Comparison of ENCODE assay signal across 10 mouse cellular contexts in the genomic region with DNA sequence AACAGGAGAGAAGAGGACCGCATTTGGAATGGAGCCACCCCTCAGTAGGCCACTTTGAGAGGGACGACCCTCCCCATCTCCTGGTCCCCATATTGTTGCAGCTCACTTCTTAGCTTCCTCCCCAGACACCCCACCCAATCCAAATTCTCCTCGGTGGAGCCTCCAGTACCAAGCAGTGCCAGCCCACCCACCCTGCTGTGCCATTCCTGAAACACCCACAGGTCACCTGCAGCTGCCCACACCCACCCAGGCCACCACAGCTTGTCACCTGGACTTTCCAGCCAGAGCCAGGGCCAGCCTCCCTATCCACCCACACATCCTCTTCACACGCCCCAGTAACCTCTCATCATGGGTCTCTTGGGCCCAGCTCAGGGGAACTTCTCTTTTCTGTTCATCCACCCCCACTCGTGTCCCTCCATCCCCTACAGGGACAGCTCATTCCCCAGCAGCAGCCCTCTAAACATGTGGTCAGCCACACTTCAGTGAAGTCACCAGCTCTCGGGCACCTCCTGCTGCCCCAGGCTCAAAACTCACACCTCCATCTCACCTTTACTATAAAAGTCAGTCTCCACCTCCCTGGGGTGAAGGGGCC. TPM values are rescaled to one million over a fixed set of nuclear protein-coding genes. Genes with fewer than 3 reads are reported as not detected.
DNase-seq lines count a peak whose midpoint lies in the region; ATAC-seq and TF ChIP-seq lines count a peak whose summit lies in the region.
"Had no signal": no experiment of that assay in that cellular context is flagged by ENCODE, and none has a peak within 500 bp of the region (broad histone marks: within the 10 kb centered on the region; RNA-seq: fewer than 3 reads in every experiment).

No protein-coding gene starts in this region.

- peak overlapping the region; percentile 64 for H3K4me3 ChIP-seq in hindbrain, embryonic 10.5 days
- no peak overlapping the region for H3K4me3 ChIP-seq in lung, postnatal 0 days (ENCODE audit: low read depth, low read length)
- no peak overlapping the region for H3K4me3 ChIP-seq in stomach, embryonic 14.5 days (ENCODE audit: low read depth, low read length)

- H3K27me3 ChIP-seq in hindbrain, embryonic 10.5 days (ENCODE audit: insufficient read depth, poor library complexity, severe bottlenecking), result peaks cover 80% of the 10 kb centered on the region
- H3K27me3 ChIP-seq in lung, postnatal 0 days (replicated peaks; ENCODE audit: insufficient read depth, low read length), result 0 out of 2 replicates have a peak, but pooled peaks cover 7% of the 10 kb centered on the region
- no peaks in the 10 kb centered on the region for H3K27me3 ChIP-seq in stomach, embryonic 14.5 days (ENCODE audit: control insufficient read depth, insufficient read depth, low read length)
- H3K27me3 ChIP-seq: stomach, embryonic 15.5 days had no signal

- no peak overlapping the region for H3K4me2 ChIP-seq in lung, postnatal 0 days (replicated peaks; ENCODE audit: low read depth, low read length)
- peak overlapping the region; percentile 96; the same call in 1 of the 2 replicates for H3K4me2 ChIP-seq in stomach, embryonic 14.5 days (replicated peaks; ENCODE audit: low read depth, low read length)

- H3K9ac ChIP-seq in lung, postnatal 0 days (replicated peaks; ENCODE audit: low read depth), result no peak overlapping the region
- no peak overlapping the region for H3K9ac ChIP-seq in stomach, embryonic 14.5 days (replicated peaks; ENCODE audit: low read depth, low read length)
- H3K9ac ChIP-seq: liver, embryonic 14.5 days; stomach, embryonic 15.5 days had no signal

- TF ChIP-seq EP300 in lung, postnatal 0 days (IDR thresholded peaks at IDR 0.05), result no peak

- peak overlapping the region; percentile 88; the same call in 1 of the 2 replicates for H3K27ac ChIP-seq in hindbrain, embryonic 10.5 days
- no peak overlapping the region for H3K27ac ChIP-seq in lung, postnatal 0 days (ENCODE audit: low read length)
- no peak overlapping the region for H3K27ac ChIP-seq in stomach, embryonic 14.5 days (ENCODE audit: low read length)
- H3K27ac ChIP-seq: liver, embryonic 14.5 days; stomach, embryonic 15.5 days had no signal

- ATAC-seq in lung, postnatal 0 days, result no peak
- ATAC-seq in stomach, embryonic 14.5 days (ENCODE audit: insufficient number of reproducible peaks, insufficient read depth, low FRiP score, low read depth), result no peak

- no peaks in the 10 kb centered on the region for H3K9me3 ChIP-seq in hindbrain, embryonic 10.5 days
- no peaks in the 10 kb centered on the region for H3K9me3 ChIP-seq in lung, postnatal 0 days (ENCODE audit: low read length)
- no peaks in the 10 kb centered on the region for H3K9me3 ChIP-seq in stomach, embryonic 14.5 days (ENCODE audit: control insufficient read depth, low read depth, low read length)
- H3K9me3 ChIP-seq: stomach, embryonic 15.5 days had no signal

- peak; percentile 35 for DNase-seq in cerebellum, adult 11 months
- no peak for DNase-seq in cerebellum, postnatal 36 days
- DNase-seq in B cell, adult 2 months, result peak; percentile 82 to 87
- DNase-seq in hindbrain, embryonic 10.5 days (ENCODE audit: low spot score), result no peak
- no peak for DNase-seq in lung, postnatal 0 days (ENCODE audit: low spot score)
- no peak for DNase-seq in ovary, postnatal 10 days (ENCODE audit: low spot score)
- no peak for DNase-seq in adrenal gland, postnatal 25 days

- peak; percentile 23; the same call in 1 of the 2 replicates for TF ChIP-seq CTCF in lung, postnatal 0 days (IDR thresholded peaks at IDR 0.05)

- peaks cover 33% of the 10 kb centered on the region for H3K4me1 ChIP-seq in hindbrain, embryonic 10.5 days (replicated peaks)
- H3K4me1 ChIP-seq in lung, postnatal 0 days (ENCODE audit: insufficient read depth, low read depth, low read length), result peaks cover 5% of the 10 kb centered on the region; the same call in 1 of the 2 replicates
- peaks cover 12% of the 10 kb centered on the region for H3K4me1 ChIP-seq in stomach, embryonic 14.5 days (ENCODE audit: control insufficient read depth, insufficient read depth, low read length)

- 8% methylated on average over 6 of the region's 6 CpGs for WGBS in hindbrain, embryonic 10.5 days
- WGBS in lung, postnatal 0 days, result 20% methylated on average over 6 of the region's 6 CpGs
- WGBS in stomach, embryonic 14.5 days, result 22% methylated on average over 6 of the region's 6 CpGs

- 0 out of 2 replicates have a peak, but pooled peaks cover 12% of the 10 kb centered on the region for H3K36me3 ChIP-seq in hindbrain, embryonic 10.5 days
- no peaks in the 10 kb centered on the region for H3K36me3 ChIP-seq in lung, postnatal 0 days (ENCODE audit: insufficient read depth, low read length)
- no peaks in the 10 kb centered on the region; the same call in 1 of the 2 replicates for H3K36me3 ChIP-seq in stomach, embryonic 14.5 days (ENCODE audit: control insufficient read depth, insufficient read depth, low read length)
- H3K36me3 ChIP-seq: stomach, embryonic 15.5 days had no signal

RNA-seq across cellular contexts. Expression of a gene that starts 1.8 kb away (rescaled TPM):
- polyA plus RNA-seq in hindbrain, embryonic 10.5 days (2016; fragmentation: Nextera tagmentation; extraction: Ambion mirVana), result 1.2 and 4.6 TPM in 2 replicates
- 0.23 and 0.27 TPM in 2 replicates for polyA plus RNA-seq in lung, postnatal 0 days (2015; fragmentation: Nextera tagmentation; extraction: Ambion mirVana)
- polyA plus RNA-seq in stomach, embryonic 14.5 days (2014; fragmentation: Nextera tagmentation; extraction: Ambion mirVana), result 4.2 and 4.5 TPM in 2 replicates
- 8.5 and 10.4 TPM in 2 replicates for total RNA-seq in adrenal gland, postnatal 25 days (2021)

RNA-seq across cellular contexts. Expression of a gene that starts 5.1 kb away (rescaled TPM):
- 1.8 and 2.1 TPM in 2 replicates for polyA plus RNA-seq in hindbrain, embryonic 10.5 days (2016; fragmentation: Nextera tagmentation; extraction: Ambion mirVana)
- 2.1 and 2.5 TPM in 2 replicates for polyA plus RNA-seq in lung, postnatal 0 days (2015; fragmentation: Nextera tagmentation; extraction: Ambion mirVana)
- polyA plus RNA-seq in stomach, embryonic 14.5 days (2014; fragmentation: Nextera tagmentation; extraction: Ambion mirVana), result 4.2 and 4.9 TPM in 2 replicates
- 3.4 and 3.6 TPM in 2 replicates for total RNA-seq in adrenal gland, postnatal 25 days (2021)

RNA-seq across cellular contexts. Expression of a gene that starts 50.6 kb away (rescaled TPM):
- polyA plus RNA-seq in hindbrain, embryonic 10.5 days (2016; fragmentation: Nextera tagmentation; extraction: Ambion mirVana), result not detected in 2 replicates
- polyA plus RNA-seq in lung, postnatal 0 days (2015; fragmentation: Nextera tagmentation; extraction: Ambion mirVana), result not detected in 2 replicates
- polyA plus RNA-seq in stomach, embryonic 14.5 days (2014; fragmentation: Nextera tagmentation; extraction: Ambion mirVana), result not detected in 2 replicates
- not detected in 2 replicates for total RNA-seq in adrenal gland, postnatal 25 days (2021)
- polyA plus RNA-seq: liver, embryonic 14.5 days; stomach, embryonic 15.5 days had no signal

RNA-seq across cellular contexts. Expression of a gene that starts 54.6 kb away (rescaled TPM):
- 0.09 and 0.12 TPM in 2 replicates for polyA plus RNA-seq in hindbrain, embryonic 10.5 days (2016; fragmentation: Nextera tagmentation; extraction: Ambion mirVana)
- not detected in 2 replicates for polyA plus RNA-seq in lung, postnatal 0 days (2015; fragmentation: Nextera tagmentation; extraction: Ambion mirVana)
- polyA plus RNA-seq in stomach, embryonic 14.5 days (2014; fragmentation: Nextera tagmentation; extraction: Ambion mirVana), result 0.15 TPM in 1 of 2 replicates, not detected in the other
- not detected in 2 replicates for total RNA-seq in adrenal gland, postnatal 25 days (2021)
- polyA plus RNA-seq: liver, embryonic 14.5 days; stomach, embryonic 15.5 days had no signal

Comparison
In these comparisons a context has a peak if more than half of its experiments do, and no peak if none do; other contexts are left out.
1. DNase-seq: peak in cerebellum, adult 11 months (single experiment) and B cell, adult 2 months (2 of 2); none in cerebellum, postnatal 36 days (0 of 2), hindbrain, embryonic 10.5 days (single experiment), lung, postnatal 0 days (single experiment), ovary, postnatal 10 days (single experiment) and adrenal gland, postnatal 25 days (single experiment).